Mouse (Mus musculus) spleen, adult 2 months (tissue): Measurements from ENCODE around the gene Pfkfb4. TPM values are rescaled to one million over a fixed set of nuclear protein-coding genes. Genes with fewer than 3 reads are reported as not detected.
A peak's percentile ranks its signal among the peaks of the same experiment; 100 is the strongest.

Source experiments
- DNase-seq, 2 experiments: peaks; one replicate each; pipeline versions ENCODE4 v3.0.0 to v3.0.0-alpha.2; 2012 to 2021; ENCODE audit warnings: low spot score in 2 of 2, low read depth in 1 of 2
- H3K27ac ChIP-seq: fragments of 200-500 bp; 2 replicates; pipeline ENCODE4 v1.5.1; 2012; ENCODE audit warnings: low read length, inconsistent platforms; ENCODE audit not compliant: insufficient read depth
- H3K27me3 ChIP-seq: fragments of 200-500 bp; 2 replicates; pipeline ENCODE4 v1.6.1; 2012; ENCODE audit warnings: mild to moderate bottlenecking, moderate library complexity, low read length, inconsistent platforms; ENCODE audit not compliant: control insufficient read depth, insufficient read depth
- H3K36me3 ChIP-seq: fragments of 200-500 bp; 2 replicates; pipeline ENCODE4 v1.6.1; 2012; ENCODE audit warnings: mild to moderate bottlenecking, low read length, inconsistent platforms; ENCODE audit not compliant: control insufficient read depth, insufficient read depth
- H3K4me1 ChIP-seq: fragments of 200-500 bp; 2 replicates; pipeline ENCODE4 v1.6.1; 2011; ENCODE audit warnings: inconsistent platforms; ENCODE audit not compliant: control insufficient read depth, insufficient read depth, insufficient read length
- H3K4me3 ChIP-seq: fragments of 200-500 bp; 2 replicates; pipeline ENCODE4 v1.5.1; 2011; ENCODE audit warnings: mild to moderate bottlenecking, inconsistent platforms; ENCODE audit not compliant: insufficient read depth, insufficient read length; ENCODE audit errors: extremely low read depth
- CTCF ChIP-seq: fragments of 200-500 bp; IDR thresholded peaks from 2 replicates; pipeline ENCODE4 v1.5.1; 2011; ENCODE audit warnings: mild to moderate bottlenecking, inconsistent platforms; ENCODE audit not compliant: insufficient read depth, insufficient read length, insufficient replicate concordance; ENCODE audit errors: extremely low read depth
- POLR2A ChIP-seq: fragments of 200-500 bp; IDR thresholded peaks from 2 replicates; pipeline ENCODE4 v1.6.1; 2011; ENCODE audit warnings: low read depth, low read length, inconsistent platforms
- WGBS: fragments of 180-500 bp; shearing (Covaris S2); methylation state at CpG from one replicate; pipeline ENCODE4 v1.1.7; 2018; 5-methylcytosine and 5-hydroxymethylcytosine counted together
- polyA plus RNA-seq: library from polyadenylated mRNA; depleted of rRNA; stranded (reverse); fragments of >200 nt; gene quantifications from 2 replicates; pipeline ENCODE4 v1.2.3, GENCODE M21; 2012

The Pfkfb4 gene
- polyA plus RNA-seq, 1 experiment = 22.6 TPM

DNA sequence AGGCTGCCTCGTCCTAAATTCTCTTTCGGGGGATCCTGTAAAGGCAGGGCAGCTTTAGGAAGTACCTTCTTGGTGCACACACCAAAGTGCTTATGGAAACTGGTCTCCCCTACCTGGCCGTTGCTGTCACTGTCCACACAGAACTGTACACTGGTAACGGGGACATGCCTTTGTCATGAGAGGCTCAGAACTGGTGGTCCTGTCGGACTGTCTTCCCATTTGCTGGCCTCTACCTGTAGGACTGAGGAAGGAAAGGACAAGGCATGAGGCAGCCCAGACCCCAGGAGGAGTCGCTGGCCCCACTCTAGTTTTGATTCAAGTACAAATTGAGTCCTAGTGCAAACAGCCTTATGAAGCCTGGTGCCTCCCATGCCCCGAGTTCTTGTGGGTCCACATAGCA is 39.4 kb downstream of the Pfkfb4 start:
- DNase-seq = no peak
- 90% methylated on average over 7 of the region's 7 CpGs for WGBS
- Histone ChIP-seq H3K27ac (no peak overlapping the region), H3K4me3 (no peak overlapping the region), H3K27me3 (no peaks in the 10 kb centered on the region), H3K36me3 (0 out of 2 replicates have a peak, but pooled peaks cover 2% of the 10 kb centered on the region), H3K4me1 (peaks cover 4% of the 10 kb centered on the region; the same call in 1 of the 2 replicates)
- TF ChIP-seq CTCF (no peak), POLR2A (no peak)

- H3K27me3 ChIP-seq = no peaks in the 10 kb centered on the region
- WGBS = 91% methylated on average over 8 of the region's 8 CpGs
- peaks cover 4% of the 10 kb centered on the region; the same call in 1 of the 2 replicates for H3K4me1 ChIP-seq
- DNase-seq = no peak
- no peak overlapping the region for H3K27ac ChIP-seq
- no peak for TF ChIP-seq POLR2A
- no peak for TF ChIP-seq CTCF
- H3K36me3 ChIP-seq = 0 out of 2 replicates have a peak, but pooled peaks cover 2% of the 10 kb centered on the region
- H3K4me3 ChIP-seq = no peak overlapping the region
Measured at GRCm38 (mm10) chr9:109031686-109032085, 40.1 kb downstream of the Pfkfb4 start.

DNA sequence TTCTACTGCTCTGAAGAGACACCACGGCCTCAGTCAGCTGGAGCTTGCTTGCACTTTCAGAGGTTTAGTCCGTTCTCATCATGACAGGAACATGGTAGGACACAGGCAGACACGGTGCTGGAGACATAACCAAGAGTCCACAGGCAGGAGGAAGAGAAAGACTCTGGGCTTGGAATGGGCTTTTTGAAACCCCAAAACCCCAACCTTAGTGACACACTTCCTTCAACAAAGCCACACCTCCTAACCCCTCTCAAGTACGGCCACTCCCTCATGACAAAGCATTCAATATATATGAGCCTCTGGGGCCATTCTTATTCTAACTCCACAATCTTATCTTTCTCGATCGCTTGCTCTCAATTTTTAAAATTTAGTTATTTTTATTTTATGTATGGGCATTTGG is 40.9 kb downstream of the Pfkfb4 start:
- TF ChIP-seq CTCF = no peak
- TF ChIP-seq POLR2A = no peak
- H3K36me3 ChIP-seq = 0 out of 2 replicates have a peak, but pooled peaks cover 2% of the 10 kb centered on the region
- no peak for DNase-seq
- H3K27me3 ChIP-seq = no peaks in the 10 kb centered on the region
- no peak overlapping the region for H3K27ac ChIP-seq
- 74% methylated on average over 6 of the region's 6 CpGs for WGBS
- no peak overlapping the region for H3K4me3 ChIP-seq
- peaks cover 4% of the 10 kb centered on the region; the same call in 1 of the 2 replicates for H3K4me1 ChIP-seq

DNA sequence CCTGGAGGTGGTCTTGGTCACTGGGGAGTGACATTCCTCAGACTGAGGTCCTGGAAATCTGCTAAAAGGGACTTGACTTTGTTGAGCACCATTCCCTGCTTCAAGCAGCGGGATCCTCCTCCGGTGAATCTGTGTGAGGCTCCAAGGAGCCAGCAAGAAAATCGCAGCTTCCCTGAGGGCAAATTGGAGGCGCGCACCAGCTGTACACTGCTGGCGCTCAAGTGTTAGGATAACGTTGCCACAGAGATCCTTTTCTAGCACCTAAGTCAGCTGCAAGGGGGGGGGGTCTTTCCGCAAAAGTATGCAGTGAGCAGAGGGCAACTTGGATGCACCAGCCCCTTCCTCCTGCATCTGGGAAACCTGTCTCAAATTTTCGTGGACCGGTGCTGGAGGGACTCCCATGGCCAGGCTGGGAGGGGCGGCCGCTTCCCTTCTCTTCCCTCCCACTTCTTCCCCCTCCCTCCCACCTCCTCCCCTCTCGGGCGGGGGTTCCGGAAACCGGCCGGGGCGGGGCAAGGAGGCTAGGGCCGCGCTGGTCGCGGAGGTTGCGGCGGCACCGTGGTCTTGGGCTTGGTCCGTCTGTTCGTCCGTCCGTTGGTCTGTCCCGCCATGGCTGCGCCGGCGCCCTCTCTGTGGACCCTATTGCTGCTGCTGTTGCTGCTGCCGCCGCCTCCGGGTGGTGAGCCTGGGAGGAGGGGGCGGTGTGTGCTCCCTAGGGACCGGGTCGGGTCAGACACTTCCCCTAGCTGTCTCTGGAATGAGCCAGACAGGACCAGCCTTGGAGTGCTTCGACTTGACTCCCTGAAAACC is 46.7 kb downstream of the Pfkfb4 start, which contains the start of gene Shisa5:
Gene Shisa5, plus strand, starts transcription at position 480 of the 810 bp plus-strand sequence.
- Histone ChIP-seq H3K27me3 (no peaks in the 10 kb centered on the region), H3K4me3 (peak within 1 kb of the TSS; percentile 92), H3K36me3 (no peaks in the 10 kb centered on the region), H3K27ac (peak within 1 kb of the TSS; percentile 84), H3K4me1 (peaks cover 18% of the 10 kb centered on the region; the same call in 1 of the 2 replicates)
- peak in 1 of 2 experiments; percentile 84 for DNase-seq
- TF ChIP-seq POLR2A = peak; percentile 78
- TF ChIP-seq CTCF = no peak
- WGBS = 1% methylated on average over 40 of the region's 40 CpGs

DNA sequence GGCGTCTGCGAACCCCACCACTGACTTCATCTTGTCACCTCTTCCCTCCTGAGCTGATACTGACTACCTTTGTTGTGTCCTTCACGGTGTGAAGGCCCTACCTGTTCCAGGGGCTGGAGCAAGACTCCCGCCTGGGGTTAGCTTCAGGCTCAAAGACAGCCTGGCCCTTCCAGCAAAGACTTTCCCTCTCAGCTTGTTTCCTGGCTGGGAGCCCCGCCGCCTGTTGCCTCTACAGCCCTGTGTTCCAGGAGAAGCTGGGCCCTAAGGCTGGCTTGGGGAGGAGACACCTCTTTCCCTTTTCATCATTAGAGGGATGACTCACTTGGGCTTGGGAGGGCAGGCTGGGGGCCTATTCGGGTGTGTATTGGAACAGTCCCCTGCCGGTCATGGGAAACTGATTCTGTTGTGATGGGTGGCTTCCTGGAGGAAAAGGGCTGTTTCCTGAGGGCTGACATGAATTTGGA is 47.4 kb downstream of the Pfkfb4 start:
- TF ChIP-seq CTCF (no peak), POLR2A (no peak)
- Histone ChIP-seq H3K4me3 (peak overlapping the region; percentile 92), H3K27ac (peak overlapping the region; percentile 84), H3K27me3 (no peaks in the 10 kb centered on the region), H3K36me3 (no peaks in the 10 kb centered on the region), H3K4me1 (peaks cover 18% of the 10 kb centered on the region; the same call in 1 of the 2 replicates)
- DNase-seq = peak in 1 of 2 experiments; percentile 20
- WGBS = 18% methylated on average over 8 of the region's 8 CpGs

DNA sequence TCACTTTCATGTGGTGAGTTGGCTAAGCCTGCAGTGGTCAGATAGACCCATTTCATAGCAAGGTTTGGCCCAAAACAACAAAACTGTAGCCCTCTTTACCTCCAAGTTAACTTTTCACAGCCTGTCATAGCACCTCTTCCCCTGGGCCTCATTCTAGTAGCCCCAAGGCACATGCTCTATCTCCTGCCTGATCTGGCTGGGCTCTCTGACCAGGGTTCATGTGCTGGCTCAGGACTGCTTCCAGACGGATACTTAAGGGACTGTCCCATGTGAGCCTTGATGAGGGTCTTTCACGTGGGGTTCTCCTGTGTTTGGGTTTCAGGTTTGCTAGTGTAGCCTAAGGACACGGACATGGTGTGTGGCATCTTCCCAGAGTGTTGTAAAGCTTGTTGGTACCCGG is 48.1 kb downstream of the Pfkfb4 start:
- H3K36me3 ChIP-seq = no peaks in the 10 kb centered on the region
- TF ChIP-seq POLR2A (no peak), CTCF (no peak)
- 76% methylated on average over 4 of the region's 4 CpGs for WGBS
- H3K4me3 ChIP-seq = peak overlapping the region; percentile 92; the same call in 1 of the 2 replicates
- no peak for DNase-seq
- no peaks in the 10 kb centered on the region for H3K27me3 ChIP-seq
- no peak overlapping the region for H3K27ac ChIP-seq
- H3K4me1 ChIP-seq = peaks cover 18% of the 10 kb centered on the region; the same call in 1 of the 2 replicates
